Mouse (Mus musculus): Measurements from ENCODE around the gene 2200002J24Rik.

DNA sequence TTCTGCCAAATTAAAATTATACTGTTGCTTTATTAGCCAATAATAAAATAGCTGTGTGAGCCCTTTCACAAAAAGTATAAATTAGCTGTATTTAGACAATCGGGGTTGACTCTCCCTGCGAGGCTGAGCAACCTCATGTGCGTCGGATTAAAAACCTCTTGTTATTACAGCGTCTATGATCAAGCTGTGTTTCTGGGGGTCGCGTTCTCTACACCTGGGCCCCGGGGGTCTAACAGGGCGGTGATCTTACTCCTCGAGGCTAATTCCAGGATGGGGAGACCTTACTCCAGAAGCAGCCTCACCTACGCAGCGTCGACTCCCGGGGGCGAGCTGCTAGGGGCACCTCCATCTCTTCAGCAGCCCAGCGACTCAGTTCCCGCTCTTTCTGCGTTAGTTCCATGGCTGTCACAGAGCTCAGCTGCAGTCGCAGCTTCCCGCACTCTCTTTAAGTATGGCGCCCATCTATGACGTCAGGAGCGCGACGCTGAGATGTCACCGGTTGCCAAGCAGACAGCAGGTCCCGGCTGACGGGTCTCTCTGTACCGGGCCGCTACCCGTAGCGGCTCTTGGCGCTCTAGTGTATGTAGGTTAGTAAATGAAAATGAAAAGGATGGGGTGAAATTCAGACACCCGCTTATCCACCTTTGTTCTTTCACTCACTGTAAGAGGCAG, 34.1 kb upstream of the 2200002J24Rik start, which contains the start of gene Haus5:
- TF ChIP-seq CTCF (IDR thresholded peaks at IDR 0.05; ENCODE audit: extremely low read depth, insufficient read length, insufficient replicate concordance, low read depth, low read length) (no peak), POLR2A (IDR thresholded peaks at IDR 0.05; ENCODE audit: low read depth, low read length) (no peak)

Data from small intestine, adult 2 months (tissue).